Mouse (Mus musculus) effector memory CD4-positive, alpha-beta T cell, adult 5 months (primary cell): ENCODE measurements around the gene Bcl2l15. TPM values are rescaled to one million over a fixed set of nuclear protein-coding genes. Genes with fewer than 3 reads are reported as not detected.

Experiments used
- polyA plus RNA-seq: library from polyadenylated mRNA; unstranded; fragments of 100-300 nt; shearing (Covaris generic); gene quantifications from one replicate; pipeline ENCODE4 v1.2.1, GENCODE M21; 2017

Bcl2l15 gene
- polyA plus RNA-seq, result 2.3 TPM

GRCm38 (mm10) chr3:103832426-103832825 lies at the start of gene Bcl2l15:
Bcl2l15 (plus strand) TSS chr3:103832601.

GRCm38 (mm10) chr3:103791230-103792110 lies 40.9 kb upstream of the Bcl2l15 start, which contains the start of gene Hipk1:
Hipk1 (minus strand) TSS chr3:103791563.

GRCm38 (mm10) chr3:103808891-103809798 lies 23.3 kb upstream of the Bcl2l15 start, which contains the start of the genes Dclre1b, Ap4b1 and Gm43064:
Dclre1b (minus strand) TSS chr3:103809444.
Ap4b1 (plus strand) TSS chr3:103809520.
Gm43064 (plus strand) TSS chr3:103809573.

GRCm38 (mm10) chr3:103858881-103859801 lies 26.7 kb downstream of the Bcl2l15 start, which contains the start of gene Ptpn22:
Ptpn22 (plus strand) TSS chr3:103859795.

Other genes with a start within 250 kb of the Bcl2l15 start
- gene Atg4a-ps, start 186.5 kb upstream of the Bcl2l15 start, polyA plus RNA-seq, result 2.1 TPM
- gene Olfml3, start 94.6 kb upstream of the Bcl2l15 start, polyA plus RNA-seq, result not detected
- gene Gm10964, start 93.2 kb upstream of the Bcl2l15 start, polyA plus RNA-seq, result not detected
- 75.6 TPM for gene Hipk1, start 41.0 kb upstream of the Bcl2l15 start, polyA plus RNA-seq
- 12.3 TPM for gene Dclre1b, start 23.2 kb upstream of the Bcl2l15 start, polyA plus RNA-seq
- 19.5 TPM for gene Ap4b1, start 23.1 kb upstream of the Bcl2l15 start, polyA plus RNA-seq
- not detected for gene Gm43064, start 23.0 kb upstream of the Bcl2l15 start, polyA plus RNA-seq
- 917 TPM for gene Ptpn22, start 27.2 kb downstream of the Bcl2l15 start, polyA plus RNA-seq
- gene Rsbn1, start 81.5 kb downstream of the Bcl2l15 start, polyA plus RNA-seq, result 48.1 TPM
- gene Phtf1, start 135.5 kb downstream of the Bcl2l15 start, polyA plus RNA-seq, result 40.0 TPM